Mouse (Mus musculus): ENCODE results near the gene Arhgef11. TPM values are rescaled to one million over a fixed set of nuclear protein-coding genes. Genes with fewer than 3 reads are reported as not detected.

Arhgef11 gene
- polyA plus RNA-seq, 1 experiment, result 32.4 TPM

GRCm38 (mm10) chr3:87765631-87766283 is 148.4 kb downstream of the Arhgef11 start:
- WGBS, result 82% methylated on average over 5 of the region's 5 CpGs
- no peak overlapping the region for H3K4me3 ChIP-seq (ENCODE audit: low read depth, low read length)
- H3K27me3 ChIP-seq (ENCODE audit: control insufficient read depth, insufficient read depth, low read length), result peaks cover 2% of the 10 kb centered on the region; the same call in 1 of the 2 replicates
- TF ChIP-seq POLR2A (IDR thresholded peaks at IDR 0.05; ENCODE audit: low read depth, low read length) (no peak), CTCF (IDR thresholded peaks at IDR 0.05; ENCODE audit: extremely low read depth, insufficient read length, insufficient replicate concordance, low read depth, low read length) (no peak)
- peak overlapping the region; percentile 44 for H3K27ac ChIP-seq (ENCODE audit: insufficient read depth, low read depth, low read length)
- peaks cover 24% of the 10 kb centered on the region for H3K4me1 ChIP-seq (ENCODE audit: control insufficient read depth, insufficient read depth, insufficient read length, low read length)
- H3K36me3 ChIP-seq (ENCODE audit: control insufficient read depth, insufficient read depth, low read length), result no peaks in the 10 kb centered on the region

DNA sequence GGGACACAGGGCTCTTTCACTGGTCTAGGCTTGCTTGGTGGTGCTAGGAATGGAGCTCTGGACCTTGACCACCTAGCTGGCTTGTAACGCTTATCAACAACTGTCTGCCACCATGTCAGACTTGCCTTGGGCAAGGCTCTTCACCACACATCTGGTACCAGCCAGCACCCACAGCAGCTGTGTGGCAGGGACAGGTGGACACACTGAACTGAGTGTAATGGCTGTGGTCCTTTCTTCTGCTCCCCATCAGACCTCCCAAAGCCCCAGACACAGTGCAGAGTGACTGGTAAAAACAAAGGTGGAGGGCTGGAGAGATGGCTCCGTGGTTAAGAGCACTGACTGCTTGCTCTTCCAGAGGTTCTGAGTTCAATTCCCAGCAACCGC is 148.9 kb downstream of the Arhgef11 start:
- 67% methylated on average over 3 of the region's 3 CpGs for WGBS

GRCm38 (mm10) chr3:87767764-87768163 is 150.4 kb downstream of the Arhgef11 start:
- 67% methylated on average over 8 of the region's 8 CpGs for WGBS
- Histone ChIP-seq H3K27ac (ENCODE audit: insufficient read depth, low read depth, low read length) (peak overlapping the region; percentile 49), H3K36me3 (ENCODE audit: control insufficient read depth, insufficient read depth, low read length) (no peaks in the 10 kb centered on the region), H3K4me3 (ENCODE audit: low read depth, low read length) (peak overlapping the region; percentile 73), H3K27me3 (ENCODE audit: control insufficient read depth, insufficient read depth, low read length) (peaks cover 2% of the 10 kb centered on the region; the same call in 1 of the 2 replicates), H3K4me1 (ENCODE audit: control insufficient read depth, insufficient read depth, insufficient read length, low read length) (peaks cover 16% of the 10 kb centered on the region)
- TF ChIP-seq POLR2A (IDR thresholded peaks at IDR 0.05; ENCODE audit: low read depth, low read length), result no peak
- no peak for TF ChIP-seq CTCF (IDR thresholded peaks at IDR 0.05; ENCODE audit: extremely low read depth, insufficient read length, insufficient replicate concordance, low read depth, low read length)

More for the DNA sequence above, 148.9 kb downstream of the Arhgef11 start:
- peaks cover 2% of the 10 kb centered on the region; the same call in 1 of the 2 replicates for H3K27me3 ChIP-seq (ENCODE audit: control insufficient read depth, insufficient read depth, low read length)
- no peak for TF ChIP-seq CTCF (IDR thresholded peaks at IDR 0.05; ENCODE audit: extremely low read depth, insufficient read length, insufficient replicate concordance, low read depth, low read length)
- TF ChIP-seq POLR2A (IDR thresholded peaks at IDR 0.05; ENCODE audit: low read depth, low read length), result no peak
- H3K36me3 ChIP-seq (ENCODE audit: control insufficient read depth, insufficient read depth, low read length), result no peaks in the 10 kb centered on the region
- H3K4me3 ChIP-seq (ENCODE audit: low read depth, low read length), result no peak overlapping the region
- H3K4me1 ChIP-seq (ENCODE audit: control insufficient read depth, insufficient read depth, insufficient read length, low read length), result peaks cover 23% of the 10 kb centered on the region
- H3K27ac ChIP-seq (ENCODE audit: insufficient read depth, low read depth, low read length), result no peak overlapping the region

DNA sequence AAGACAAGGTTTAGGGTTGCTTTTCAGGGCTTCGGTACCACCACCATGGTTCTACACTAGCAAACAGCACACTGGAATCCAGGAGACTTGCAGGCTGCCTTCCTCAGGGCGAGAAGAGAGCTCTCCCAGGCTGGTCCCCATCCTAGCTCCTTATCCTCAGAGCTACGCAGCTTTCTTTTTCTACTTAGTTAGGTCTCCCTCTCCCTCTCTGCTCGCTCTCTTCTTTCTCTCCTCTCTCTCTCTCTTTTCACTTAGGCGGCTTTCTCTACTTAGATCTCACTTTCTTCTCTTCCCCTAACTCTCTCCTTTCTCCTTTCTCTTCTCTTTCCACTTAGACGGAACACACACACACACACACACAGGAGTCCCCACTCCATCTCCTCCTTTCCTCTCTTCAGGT is 151.1 kb downstream of the Arhgef11 start:
- peak overlapping the region; percentile 73 for H3K4me3 ChIP-seq (ENCODE audit: low read depth, low read length)
- H3K27me3 ChIP-seq (ENCODE audit: control insufficient read depth, insufficient read depth, low read length), result peaks cover 2% of the 10 kb centered on the region; the same call in 1 of the 2 replicates
- H3K27ac ChIP-seq (ENCODE audit: insufficient read depth, low read depth, low read length), result peak overlapping the region; percentile 67
- peaks cover 13% of the 10 kb centered on the region for H3K4me1 ChIP-seq (ENCODE audit: control insufficient read depth, insufficient read depth, insufficient read length, low read length)
- WGBS, result 57% methylated on average over 6 of the region's 6 CpGs
- TF ChIP-seq POLR2A (IDR thresholded peaks at IDR 0.05; ENCODE audit: low read depth, low read length) (no peak), CTCF (IDR thresholded peaks at IDR 0.05; ENCODE audit: extremely low read depth, insufficient read length, insufficient replicate concordance, low read depth, low read length) (no peak)
- no peaks in the 10 kb centered on the region for H3K36me3 ChIP-seq (ENCODE audit: control insufficient read depth, insufficient read depth, low read length)

GRCm38 (mm10) chr3:87768844-87769243 is 151.5 kb downstream of the Arhgef11 start:
- TF ChIP-seq POLR2A (IDR thresholded peaks at IDR 0.05; ENCODE audit: low read depth, low read length) (peak; percentile 62), CTCF (IDR thresholded peaks at IDR 0.05; ENCODE audit: extremely low read depth, insufficient read length, insufficient replicate concordance, low read depth, low read length) (peak; percentile 77)
- H3K27me3 ChIP-seq (ENCODE audit: control insufficient read depth, insufficient read depth, low read length), result peaks cover 2% of the 10 kb centered on the region; the same call in 1 of the 2 replicates
- peaks cover 12% of the 10 kb centered on the region for H3K4me1 ChIP-seq (ENCODE audit: control insufficient read depth, insufficient read depth, insufficient read length, low read length)
- no peaks in the 10 kb centered on the region for H3K36me3 ChIP-seq (ENCODE audit: control insufficient read depth, insufficient read depth, low read length)
- WGBS, result 2% methylated on average over 37 of the region's 37 CpGs
- H3K4me3 ChIP-seq (ENCODE audit: low read depth, low read length), result peak overlapping the region; percentile 73
- peak overlapping the region; percentile 67 for H3K27ac ChIP-seq (ENCODE audit: insufficient read depth, low read depth, low read length)

DNA sequence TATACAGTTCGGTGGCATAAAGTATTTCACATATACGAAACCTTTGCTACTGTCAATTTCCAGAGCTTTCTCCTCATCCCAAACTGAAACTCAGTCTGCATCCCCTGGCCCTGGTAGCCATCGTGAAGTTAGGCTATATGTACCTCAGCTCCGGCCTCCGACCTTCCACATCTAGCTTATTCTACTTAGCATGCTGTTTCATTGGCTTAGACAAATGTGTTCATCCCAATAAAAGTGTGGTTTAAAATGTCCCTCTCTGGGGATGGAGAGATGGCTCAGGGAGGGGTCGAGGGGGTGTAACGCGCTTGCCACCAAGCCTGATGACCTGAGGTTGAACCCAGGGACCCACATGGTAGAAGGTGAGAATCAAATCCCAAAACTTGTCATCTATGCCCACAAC is 152.1 kb downstream of the Arhgef11 start:
- 76% methylated on average over 8 of the region's 8 CpGs for WGBS
- H3K4me3 ChIP-seq (ENCODE audit: low read depth, low read length), result no peak overlapping the region
- TF ChIP-seq POLR2A (IDR thresholded peaks at IDR 0.05; ENCODE audit: low read depth, low read length), result no peak
- no peak for TF ChIP-seq CTCF (IDR thresholded peaks at IDR 0.05; ENCODE audit: extremely low read depth, insufficient read length, insufficient replicate concordance, low read depth, low read length)
- H3K27ac ChIP-seq (ENCODE audit: insufficient read depth, low read depth, low read length), result no peak overlapping the region
- H3K4me1 ChIP-seq (ENCODE audit: control insufficient read depth, insufficient read depth, insufficient read length, low read length), result peaks cover 9% of the 10 kb centered on the region
- no peaks in the 10 kb centered on the region for H3K36me3 ChIP-seq (ENCODE audit: control insufficient read depth, insufficient read depth, low read length)
- peaks cover 2% of the 10 kb centered on the region; the same call in 1 of the 2 replicates for H3K27me3 ChIP-seq (ENCODE audit: control insufficient read depth, insufficient read depth, low read length)

DNA sequence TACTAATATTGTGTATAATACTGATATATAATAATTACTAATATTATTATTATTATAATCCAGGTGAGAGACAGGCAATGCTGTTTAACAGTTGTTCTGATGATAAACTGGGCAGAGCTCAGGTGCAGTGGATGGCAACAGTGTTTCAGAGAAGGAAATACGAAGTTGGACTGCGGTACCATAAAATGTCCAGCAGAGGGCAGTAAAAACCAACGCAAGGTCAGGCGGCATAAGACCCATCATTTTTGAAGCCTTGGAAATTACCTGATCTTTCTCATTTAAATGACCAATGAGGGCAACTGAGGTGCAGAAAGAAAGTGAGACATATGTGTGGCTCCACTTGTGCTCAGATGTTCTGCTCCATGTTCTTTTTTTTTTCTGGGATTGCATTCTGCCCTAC is 152.9 kb downstream of the Arhgef11 start:
- 2% methylated on average over 4 of the region's 4 CpGs for WGBS
- TF ChIP-seq POLR2A (IDR thresholded peaks at IDR 0.05; ENCODE audit: low read depth, low read length), result no peak
- peak; percentile 14; the same call in 1 of the 2 replicates for TF ChIP-seq CTCF (IDR thresholded peaks at IDR 0.05; ENCODE audit: extremely low read depth, insufficient read length, insufficient replicate concordance, low read depth, low read length)

More for the DNA sequence above, 152.9 kb downstream of the Arhgef11 start:
- Histone ChIP-seq H3K4me3 (ENCODE audit: low read depth, low read length) (no peak overlapping the region), H3K27me3 (ENCODE audit: control insufficient read depth, insufficient read depth, low read length) (peaks cover 2% of the 10 kb centered on the region; the same call in 1 of the 2 replicates), H3K36me3 (ENCODE audit: control insufficient read depth, insufficient read depth, low read length) (no peaks in the 10 kb centered on the region), H3K27ac (ENCODE audit: insufficient read depth, low read depth, low read length) (no peak overlapping the region), H3K4me1 (ENCODE audit: control insufficient read depth, insufficient read depth, insufficient read length, low read length) (peaks cover 7% of the 10 kb centered on the region)
